Mouse (Mus musculus) central nervous system, embryonic 11.5 days (tissue): Measurements from ENCODE around the gene Inpp4a. TPM values are rescaled to one million over a fixed set of nuclear protein-coding genes. Genes with fewer than 3 reads are reported as not detected.

Experiments
- polyA plus RNA-seq: library from polyadenylated mRNA; depleted of rRNA; stranded (reverse); fragments of >200 nt; gene quantifications from 2 replicates; pipeline ENCODE4 v1.2.3, GENCODE M21; 2012; rRNA removed

Gene Inpp4a
- polyA plus RNA-seq = 16.0 and 20.7 TPM in 2 replicates

GRCm38 (mm10) chr1:37299540-37300491 is at the start of gene Inpp4a:
TSS of gene Inpp4a (plus strand) at chr1:37299865.

GRCm38 (mm10) chr1:37429366-37430296 is 130.0 kb downstream of the Inpp4a start, which contains the start of the genes Coa5 and Unc50:
TSS of gene Coa5 (minus strand) at chr1:37430103.
TSS of gene Unc50 (plus strand) at chr1:37430139.

Other genes with a start within 250 kb of the Inpp4a start
- gene Cnga3, start 85.4 kb upstream of the Inpp4a start, polyA plus RNA-seq = 0.04 and 0.05 TPM in 2 replicates
- gene Coa5, start 130.2 kb downstream of the Inpp4a start, polyA plus RNA-seq = 30.0 and 49.2 TPM in 2 replicates
- gene Unc50, start 130.3 kb downstream of the Inpp4a start, polyA plus RNA-seq = 77.1 and 89.6 TPM in 2 replicates
- 2.5 and 4.2 TPM in 2 replicates for gene Mgat4a, start 241.2 kb downstream of the Inpp4a start, polyA plus RNA-seq